Mouse (Mus musculus): ENCODE data around the gene Pcdh7.
A peak's percentile ranks its signal among the peaks of the same experiment; 100 is the strongest.
"Not testable (repeated sequence)": the region's sequence is repeated elsewhere in the genome, so short reads cannot be mapped to it uniquely, and the experiment has no call there.

The Pcdh7 gene

GRCm38 (mm10) chr5:57717906-57718875 is at the start of gene Pcdh7:
Gene Pcdh7, plus strand, starts transcription at chr5:57717967.
- peak; percentile 64 for DNase-seq (ENCODE audit: low spot score)

- not testable (repeated sequence) for DNase-seq (ENCODE audit: low spot score)
Measured at GRCm38 (mm10) chr5:57676970-57677369, 40.8 kb upstream of the Pcdh7 start.

DNA sequence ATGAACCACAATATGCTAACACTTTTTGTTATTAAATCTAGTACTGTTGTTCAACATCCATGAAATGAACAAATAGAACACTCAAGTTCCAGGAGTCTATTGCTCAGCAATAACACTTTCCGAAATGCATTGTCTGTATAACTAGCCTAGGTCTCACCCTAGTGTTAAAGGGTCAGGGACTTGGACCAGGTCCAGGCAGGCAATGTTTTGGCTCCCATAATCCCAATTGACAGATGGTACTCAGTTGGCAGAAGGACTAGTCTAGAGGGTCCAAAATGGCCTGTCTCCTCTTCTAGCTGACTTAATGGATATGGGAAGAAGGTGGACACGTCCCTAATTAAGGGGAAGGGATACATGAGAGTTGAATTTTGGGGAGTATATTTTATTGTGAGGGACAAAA is 9.4 kb upstream of the Pcdh7 start:
- DNase-seq (ENCODE audit: low spot score), result no peak

- peak; percentile 9 for DNase-seq (ENCODE audit: low spot score)
Measured at GRCm38 (mm10) chr5:57713980-57714379, 3.8 kb upstream of the Pcdh7 start.

GRCm38 (mm10) chr5:57714621-57715523 is 2.9 kb upstream of the Pcdh7 start:
- DNase-seq (ENCODE audit: low spot score), result peak; percentile 67

DNA sequence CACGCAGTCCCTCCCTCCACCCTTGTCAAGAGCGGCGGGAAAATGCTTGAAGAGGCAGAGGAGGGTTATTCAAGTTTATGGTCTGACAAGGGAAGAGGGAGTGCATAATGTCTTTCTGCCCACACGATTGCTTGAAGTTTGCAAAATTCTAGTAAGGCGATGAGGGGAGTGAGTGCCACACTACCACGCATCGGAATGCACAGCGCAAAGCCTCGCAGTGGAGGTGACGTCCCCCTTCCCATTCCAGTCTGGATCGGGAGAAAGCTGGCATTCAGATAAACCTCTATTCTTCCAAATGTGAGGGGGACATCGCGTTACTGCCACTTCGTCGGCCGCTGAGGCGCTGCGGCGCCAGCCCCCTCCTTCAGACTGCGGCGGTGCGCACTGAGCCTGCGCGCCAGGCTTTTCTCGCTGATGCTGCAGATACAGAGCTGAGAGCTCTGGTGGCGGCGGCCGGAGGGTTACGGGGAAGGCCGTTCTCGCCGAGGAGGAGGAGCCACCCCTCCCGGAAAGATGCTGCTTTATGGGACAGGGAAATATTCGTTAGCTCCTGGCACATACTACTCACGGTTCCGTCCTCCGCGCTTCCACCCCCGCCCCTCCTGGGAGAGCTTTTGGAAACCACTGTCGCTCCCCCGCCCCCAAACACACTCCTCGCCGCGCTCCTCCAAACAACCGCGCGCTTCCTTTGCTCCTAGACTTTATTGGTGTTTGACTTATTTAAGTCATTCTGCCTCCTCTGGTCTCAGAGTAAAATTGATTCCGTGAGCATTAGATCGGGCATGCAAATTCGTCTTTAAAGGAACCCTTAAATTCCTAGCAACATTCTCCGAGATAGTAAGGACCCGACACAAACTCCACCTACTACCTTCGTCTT is 2.0 kb upstream of the Pcdh7 start:
- peak; percentile 84 for DNase-seq (ENCODE audit: low spot score)

DNA sequence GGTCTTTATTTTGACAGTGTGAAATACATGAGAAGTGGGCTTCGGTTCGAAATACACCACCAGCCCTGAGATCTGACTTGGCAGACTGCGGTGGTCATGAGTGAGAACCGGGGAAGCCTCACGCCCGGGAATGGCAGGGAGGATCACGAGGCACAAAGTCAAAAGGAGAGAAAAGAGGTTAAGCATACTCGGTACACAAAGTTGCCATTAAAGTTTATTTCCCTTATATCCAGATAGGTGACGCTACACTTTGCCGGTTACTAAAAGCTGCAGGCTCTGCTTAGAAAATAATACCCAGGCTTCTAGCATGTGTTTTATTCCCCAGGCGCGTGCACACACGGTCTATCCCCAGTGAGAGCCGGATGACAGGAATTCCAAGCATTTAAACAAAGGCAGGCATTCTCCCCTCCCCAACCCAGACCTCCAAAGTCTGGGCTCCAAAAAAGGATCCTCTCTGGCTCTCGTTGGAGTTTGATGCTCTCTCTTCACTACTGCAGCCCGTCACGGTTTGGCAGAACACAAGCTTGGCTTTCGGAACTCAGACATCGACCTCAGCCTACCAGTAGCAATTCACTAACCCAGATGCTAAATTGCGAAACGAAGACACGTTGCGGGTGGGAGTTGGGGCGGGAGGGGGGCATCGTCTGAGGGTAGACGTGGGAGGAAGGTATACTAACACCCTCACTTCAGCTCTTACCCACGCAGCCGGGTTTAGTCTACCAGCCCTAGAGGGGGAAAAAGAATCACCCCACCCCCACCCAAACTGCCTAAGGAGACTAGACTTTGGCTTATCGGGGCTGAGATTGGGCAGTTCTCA is 1.1 kb upstream of the Pcdh7 start:
- peak; percentile 67 for DNase-seq (ENCODE audit: low spot score)

DNA sequence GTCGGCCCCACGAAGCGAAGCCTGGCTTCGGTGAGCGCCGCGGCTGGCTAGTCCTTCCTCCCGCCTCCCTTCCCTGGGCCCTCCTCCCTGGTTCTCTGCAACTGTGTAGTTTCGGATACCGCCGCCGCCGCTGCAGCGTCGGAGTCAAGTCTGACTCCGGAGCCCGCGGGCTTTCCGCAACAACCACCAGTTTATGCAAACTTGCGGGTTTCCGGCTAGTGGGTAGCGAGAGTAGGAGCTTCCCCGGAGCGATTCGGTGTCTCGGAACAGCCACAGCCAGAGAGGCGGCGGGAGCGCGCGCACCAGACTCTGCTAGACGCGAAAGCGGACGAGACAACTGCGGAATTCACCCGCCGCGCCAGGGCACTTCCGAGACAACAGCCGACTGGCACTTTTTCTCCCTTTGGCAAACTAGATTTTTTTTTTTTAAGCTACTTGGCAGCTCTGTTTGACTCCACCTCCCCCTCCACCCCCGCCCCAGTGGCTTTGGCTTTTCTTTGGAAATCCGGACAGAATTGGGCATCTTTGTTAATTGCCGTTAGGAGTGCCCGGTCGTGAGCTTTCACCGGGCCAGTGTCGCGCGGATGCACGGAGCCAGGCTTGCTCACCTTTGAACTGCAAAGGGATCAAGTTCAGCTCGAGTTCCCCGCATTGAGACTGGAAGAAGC is 395 bp upstream of the Pcdh7 start:
- DNase-seq (ENCODE audit: low spot score), result peak; percentile 74

GRCm38 (mm10) chr5:57718876-57719593 is 1.3 kb downstream of the Pcdh7 start:
- peak; percentile 70 for DNase-seq (ENCODE audit: low spot score)

GRCm38 (mm10) chr5:57719594-57720185 is 1.9 kb downstream of the Pcdh7 start:
- peak; percentile 74 for DNase-seq (ENCODE audit: low spot score)

- DNase-seq (ENCODE audit: low spot score), result no peak
Measured at GRCm38 (mm10) chr5:57720206-57720880, 2.6 kb downstream of the Pcdh7 start.

- no peak for DNase-seq (ENCODE audit: low spot score)
Measured at GRCm38 (mm10) chr5:57721148-57721712, 3.5 kb downstream of the Pcdh7 start.

- no peak for DNase-seq (ENCODE audit: low spot score)
Measured at GRCm38 (mm10) chr5:57721927-57722326, 4.2 kb downstream of the Pcdh7 start.

DNA sequence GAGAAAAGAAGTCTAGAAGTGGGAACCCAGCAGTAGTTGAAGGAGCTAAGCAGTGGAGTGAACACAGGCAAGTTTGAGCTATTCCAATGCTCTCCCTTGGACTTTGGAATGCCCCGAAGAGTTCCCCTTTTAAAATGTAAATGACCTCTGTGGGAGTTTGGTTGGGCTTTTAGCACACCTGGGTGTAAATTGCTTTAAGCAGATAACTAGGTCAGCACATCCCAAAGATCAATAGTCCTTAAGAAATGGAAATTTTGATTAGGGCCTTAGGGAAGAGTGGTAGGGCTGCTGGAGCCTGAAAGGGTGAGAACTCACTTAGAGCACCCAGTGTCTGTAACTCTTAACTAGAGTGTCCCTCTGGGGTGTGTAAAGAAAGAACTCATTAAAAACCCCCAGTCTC is 15.7 kb downstream of the Pcdh7 start:
- no peak for DNase-seq (ENCODE audit: low spot score)

DNA sequence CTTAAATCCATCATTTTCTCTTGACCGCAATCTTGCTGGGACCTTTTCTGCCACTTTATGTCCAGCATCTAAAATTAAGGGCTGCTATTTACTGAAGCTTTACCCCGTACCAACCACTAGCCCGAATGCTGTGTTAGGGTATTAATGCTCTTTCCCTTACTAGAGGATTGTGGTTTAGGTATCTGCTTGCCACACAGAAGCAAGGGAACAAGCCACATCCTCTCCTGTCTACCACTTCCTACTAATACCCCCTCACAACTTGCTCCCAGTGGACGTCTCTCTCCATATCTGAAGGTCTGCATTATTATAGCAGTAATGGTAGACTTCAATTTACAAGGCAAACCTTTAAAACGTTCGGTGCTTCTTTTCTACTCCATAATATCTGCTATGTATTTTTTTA is 18.0 kb downstream of the Pcdh7 start:
- no peak for DNase-seq (ENCODE audit: low spot score)

DNA sequence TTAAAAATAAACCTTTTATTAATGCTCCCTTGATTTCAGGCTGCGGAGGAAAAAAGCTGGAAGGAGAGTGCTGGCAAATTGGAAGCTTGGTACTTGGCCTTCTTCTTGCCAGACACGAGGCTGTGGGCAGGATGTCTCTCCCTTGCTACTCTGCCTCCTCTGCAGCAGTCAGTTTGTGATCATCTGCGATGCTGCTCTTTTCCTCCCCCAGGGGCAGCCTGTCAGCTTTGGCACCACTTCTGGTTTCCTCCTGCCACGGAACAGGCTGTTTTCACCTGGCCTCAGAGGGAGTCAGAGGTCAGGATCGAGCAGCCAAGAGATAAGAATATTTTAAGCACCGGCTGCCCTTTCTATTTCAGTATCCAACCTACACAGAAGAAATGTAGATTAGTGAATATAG is 25.2 kb downstream of the Pcdh7 start:
- peak; percentile 18 for DNase-seq (ENCODE audit: low spot score)

- DNase-seq (ENCODE audit: low spot score), result no peak
Measured at GRCm38 (mm10) chr5:57743956-57744661, 26.3 kb downstream of the Pcdh7 start.

DNA sequence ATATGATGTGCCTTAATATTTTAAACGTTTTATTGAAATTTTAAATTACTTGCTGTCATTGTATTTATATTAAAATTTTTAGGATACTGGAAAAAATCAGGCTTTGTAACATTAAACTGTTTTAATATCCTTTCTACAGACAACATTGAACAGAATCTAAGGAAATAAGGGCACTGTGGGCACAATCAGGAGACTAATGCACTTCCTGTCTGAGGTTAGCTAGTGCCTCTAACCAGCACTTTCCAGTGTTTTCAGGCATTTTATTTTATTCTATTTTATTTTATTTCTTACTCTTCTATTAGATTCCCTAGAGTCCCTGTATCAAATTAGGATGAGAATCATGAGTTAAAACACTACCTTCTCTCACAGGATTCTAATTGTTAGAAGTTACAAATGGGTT is 28.1 kb downstream of the Pcdh7 start:
- no peak for DNase-seq (ENCODE audit: low spot score)

All from urinary bladder, postnatal 14 days (tissue).